Mouse (Mus musculus): Measurements from ENCODE around the gene Lsm14a.

Lsm14a gene

GRCm38 (mm10) chr7:34393215-34393614 is at the start of gene Lsm14a:
Gene Lsm14a (minus strand): TSS chr7:34393315.
- no peak for DNase-seq (ENCODE audit: low read depth)

- DNase-seq (ENCODE audit: low read depth): peak; percentile 43
These were observed 45.8 kb upstream of the Lsm14a start for GRCm38 (mm10) chr7:34438903-34439302.

- no peak for DNase-seq (ENCODE audit: low read depth)
These were observed 40.5 kb upstream of the Lsm14a start for GRCm38 (mm10) chr7:34433597-34433996.

GRCm38 (mm10) chr7:34421201-34421600 is 28.1 kb upstream of the Lsm14a start:
- DNase-seq (ENCODE audit: low read depth): peak; percentile 55

- DNase-seq (ENCODE audit: low read depth): peak; percentile 86
These were observed 14.4 kb upstream of the Lsm14a start for GRCm38 (mm10) chr7:34407492-34407891.

GRCm38 (mm10) chr7:34403876-34404275 is 10.8 kb upstream of the Lsm14a start:
- no peak for DNase-seq (ENCODE audit: low read depth)

GRCm38 (mm10) chr7:34400070-34400469 is 7.0 kb upstream of the Lsm14a start:
- peak; percentile 48 for DNase-seq (ENCODE audit: low read depth)

- DNase-seq (ENCODE audit: low read depth): peak; percentile 89
These were observed 5.7 kb upstream of the Lsm14a start for GRCm38 (mm10) chr7:34398831-34399230.

- DNase-seq (ENCODE audit: low read depth): no peak
These were observed 3.7 kb upstream of the Lsm14a start for GRCm38 (mm10) chr7:34396791-34397190.

GRCm38 (mm10) chr7:34395761-34396160 is 2.6 kb upstream of the Lsm14a start:
- no peak for DNase-seq (ENCODE audit: low read depth)

- DNase-seq (ENCODE audit: low read depth): peak; percentile 60
These were observed 1.5 kb upstream of the Lsm14a start for GRCm38 (mm10) chr7:34394636-34395035.

GRCm38 (mm10) chr7:34394091-34394490 is 976 bp upstream of the Lsm14a start:
- no peak for DNase-seq (ENCODE audit: low read depth)

- peak; percentile 41 for DNase-seq (ENCODE audit: low read depth)
These were observed 780 bp downstream of the Lsm14a start for GRCm38 (mm10) chr7:34392335-34392734.

- DNase-seq (ENCODE audit: low read depth): no peak
These were observed 1.4 kb downstream of the Lsm14a start for GRCm38 (mm10) chr7:34391711-34392110.

- DNase-seq (ENCODE audit: low read depth): peak; percentile 58
These were observed 2.3 kb downstream of the Lsm14a start for GRCm38 (mm10) chr7:34390834-34391155.

- no peak for DNase-seq (ENCODE audit: low read depth)
These were observed 2.8 kb downstream of the Lsm14a start for GRCm38 (mm10) chr7:34390111-34390833.

GRCm38 (mm10) chr7:34389277-34390085 is 3.6 kb downstream of the Lsm14a start:
- peak; percentile 89 for DNase-seq (ENCODE audit: low read depth)

GRCm38 (mm10) chr7:34388445-34389276 is 4.5 kb downstream of the Lsm14a start:
- DNase-seq (ENCODE audit: low read depth): peak; percentile 50

GRCm38 (mm10) chr7:34387784-34388444 is 5.2 kb downstream of the Lsm14a start:
- peak; percentile 31 for DNase-seq (ENCODE audit: low read depth)

GRCm38 (mm10) chr7:34382803-34383202 is 10.3 kb downstream of the Lsm14a start:
- no peak for DNase-seq (ENCODE audit: low read depth)

GRCm38 (mm10) chr7:34381733-34382132 is 11.4 kb downstream of the Lsm14a start:
- DNase-seq (ENCODE audit: low read depth): no peak

GRCm38 (mm10) chr7:34380311-34380710 is 12.8 kb downstream of the Lsm14a start:
- peak; percentile 24 for DNase-seq (ENCODE audit: low read depth)

Measured in 416B (cell line).